Mouse (Mus musculus) forebrain, embryonic 13.5 days (tissue): Measurements from ENCODE around the gene Scgb1c1. TPM values are rescaled to one million over a fixed set of nuclear protein-coding genes. Genes with fewer than 3 reads are reported as not detected.

Experiments
- ATAC-seq: fragments of 200-750 bp; cut with Nextera tagmentation; 2 replicates; pipeline ENCODE4 v1.8.0; 2017
- H3K27ac ChIP-seq: fragments of 300-500 bp; sonication (generic); 2 replicates; pipeline ENCODE4 v1.5.1; 2015; ENCODE audit warnings: inconsistent platforms, mild to moderate bottlenecking, moderate library complexity
- H3K27me3 ChIP-seq: fragments of 300-500 bp; sonication (generic); 2 replicates; pipeline ENCODE4 v1.6.1; 2015; ENCODE audit warnings: mild to moderate bottlenecking, inconsistent platforms
- H3K36me3 ChIP-seq: fragments of 300-500 bp; sonication (generic); 2 replicates; pipeline ENCODE4 v1.6.1; 2015; ENCODE audit warnings: mild to moderate bottlenecking, inconsistent platforms; ENCODE audit not compliant: poor library complexity, severe bottlenecking
- H3K4me1 ChIP-seq: fragments of 300-500 bp; sonication (generic); 2 replicates; pipeline ENCODE4 v1.6.1; 2015; ENCODE audit warnings: inconsistent platforms
- H3K4me2 ChIP-seq: fragments of 300-500 bp; sonication (generic); 2 replicates; pipeline ENCODE4 v1.6.1; 2015; ENCODE audit warnings: inconsistent platforms, mild to moderate bottlenecking, moderate library complexity
- H3K4me3 ChIP-seq: fragments of 300-500 bp; sonication (generic); 2 replicates; pipeline ENCODE4 v1.5.1; 2015; ENCODE audit warnings: mild to moderate bottlenecking, inconsistent platforms
- H3K9ac ChIP-seq: fragments of 300-500 bp; sonication (generic); 2 replicates; pipeline ENCODE4 v1.6.1; 2015; ENCODE audit warnings: mild to moderate bottlenecking, inconsistent platforms
- H3K9me3 ChIP-seq: fragments of 300-500 bp; sonication (generic); replicated peaks from 2 replicates; pipeline ENCODE4 v1.6.1; 2016; ENCODE audit warnings: inconsistent platforms
- WGBS: fragments of 180-500 bp; shearing (Covaris S2); methylation state at CpG from one replicate; pipeline ENCODE4 v1.1.7; 2015; 5-methylcytosine and 5-hydroxymethylcytosine counted together
- polyA plus RNA-seq: library from polyadenylated mRNA; unstranded; fragments of >200 nt; fragmentation: Nextera tagmentation; extraction: Ambion mirVana; gene quantifications from 2 replicates; pipeline ENCODE4 v1.2.1, GENCODE M21; 2015

Scgb1c1 gene
- polyA plus RNA-seq = not detected in 2 replicates

GRCm38 (mm10) chr7:140844905-140845665, at the start of gene Scgb1c1:
Gene Scgb1c1, plus strand, starts transcription at chr7:140845547.
- Histone ChIP-seq H3K9me3 (no peaks in the 10 kb centered on the region), H3K36me3 (no peaks in the 10 kb centered on the region), H3K27ac (no peak within 1 kb of the TSS), H3K4me2 (no peak within 1 kb of the TSS), H3K9ac (no peak within 1 kb of the TSS), H3K27me3 (peaks cover 41% of the 10 kb centered on the region), H3K4me3 (no peak within 1 kb of the TSS), H3K4me1 (peaks cover 4% of the 10 kb centered on the region; the same call in 1 of the 2 replicates)
- WGBS = 26% methylated on average over 14 of the region's 14 CpGs
- peak; percentile 91 for ATAC-seq

- ATAC-seq = no peak
- no peaks in the 10 kb centered on the region for H3K36me3 ChIP-seq
- WGBS = 85% methylated on average over 3 of the region's 3 CpGs
Measured at GRCm38 (mm10) chr7:140797619-140798018, 47.7 kb upstream of the Scgb1c1 start.

GRCm38 (mm10) chr7:140798212-140798611, 47.1 kb upstream of the Scgb1c1 start:
- Histone ChIP-seq H3K36me3 (no peaks in the 10 kb centered on the region), H3K9me3 (no peaks in the 10 kb centered on the region), H3K4me2 (no peak overlapping the region), H3K4me1 (no peaks in the 10 kb centered on the region), H3K27ac (no peak overlapping the region), H3K27me3 (no peaks in the 10 kb centered on the region), H3K4me3 (no peak overlapping the region), H3K9ac (no peak overlapping the region)
- ATAC-seq = no peak
- WGBS = 72% methylated on average over 2 of the region's 2 CpGs

More at GRCm38 (mm10) chr7:140797619-140798018, 47.7 kb upstream of the Scgb1c1 start:
- H3K27me3 ChIP-seq = no peaks in the 10 kb centered on the region
- H3K4me1 ChIP-seq = no peaks in the 10 kb centered on the region
- H3K4me3 ChIP-seq = no peak overlapping the region
- no peak overlapping the region for H3K4me2 ChIP-seq
- H3K9ac ChIP-seq = no peak overlapping the region
- H3K27ac ChIP-seq = no peak overlapping the region
- no peaks in the 10 kb centered on the region for H3K9me3 ChIP-seq

GRCm38 (mm10) chr7:140802629-140803028, 42.7 kb upstream of the Scgb1c1 start:
- Histone ChIP-seq H3K27me3 (no peaks in the 10 kb centered on the region), H3K4me2 (no peak overlapping the region), H3K4me3 (no peak overlapping the region), H3K9ac (no peak overlapping the region), H3K4me1 (no peaks in the 10 kb centered on the region), H3K9me3 (no peaks in the 10 kb centered on the region), H3K27ac (no peak overlapping the region), H3K36me3 (no peaks in the 10 kb centered on the region)
- WGBS = 81% methylated on average over 6 of the region's 6 CpGs
- ATAC-seq = no peak

GRCm38 (mm10) chr7:140805704-140806103, 39.6 kb upstream of the Scgb1c1 start:
- Histone ChIP-seq H3K4me1 (no peaks in the 10 kb centered on the region), H3K4me2 (no peak overlapping the region), H3K9me3 (no peaks in the 10 kb centered on the region), H3K36me3 (peaks cover 6% of the 10 kb centered on the region), H3K27me3 (no peaks in the 10 kb centered on the region), H3K27ac (no peak overlapping the region), H3K4me3 (no peak overlapping the region), H3K9ac (no peak overlapping the region)
- ATAC-seq = no peak
- WGBS = 10% methylated on average over 1 of the region's 1 CpGs

GRCm38 (mm10) chr7:140810496-140810895, 34.9 kb upstream of the Scgb1c1 start:
- Histone ChIP-seq H3K4me2 (no peak overlapping the region), H3K36me3 (peaks cover 29% of the 10 kb centered on the region), H3K9ac (no peak overlapping the region), H3K9me3 (no peaks in the 10 kb centered on the region), H3K4me3 (no peak overlapping the region), H3K27ac (no peak overlapping the region), H3K27me3 (no peaks in the 10 kb centered on the region), H3K4me1 (no peaks in the 10 kb centered on the region)
- 94% methylated on average over 6 of the region's 6 CpGs for WGBS
- ATAC-seq = no peak

- H3K36me3 ChIP-seq = peaks cover 29% of the 10 kb centered on the region
- no peak overlapping the region for H3K4me3 ChIP-seq
- WGBS = 87% methylated on average over 13 of the region's 13 CpGs
- no peak overlapping the region for H3K27ac ChIP-seq
- H3K9ac ChIP-seq = no peak overlapping the region
- no peaks in the 10 kb centered on the region for H3K4me1 ChIP-seq
- no peak for ATAC-seq
- H3K27me3 ChIP-seq = no peaks in the 10 kb centered on the region
- no peak overlapping the region for H3K4me2 ChIP-seq
- no peaks in the 10 kb centered on the region for H3K9me3 ChIP-seq
Measured at GRCm38 (mm10) chr7:140811714-140812113, 33.6 kb upstream of the Scgb1c1 start.

GRCm38 (mm10) chr7:140812850-140813249, 32.5 kb upstream of the Scgb1c1 start:
- 93% methylated on average over 12 of the region's 12 CpGs for WGBS
- H3K27ac ChIP-seq = no peak overlapping the region
- no peak for ATAC-seq

GRCm38 (mm10) chr7:140820173-140820572, 25.2 kb upstream of the Scgb1c1 start:
- no peak overlapping the region for H3K4me3 ChIP-seq
- H3K36me3 ChIP-seq = no peaks in the 10 kb centered on the region
- no peaks in the 10 kb centered on the region for H3K27me3 ChIP-seq
- no peak overlapping the region for H3K9ac ChIP-seq
- no peak overlapping the region for H3K4me2 ChIP-seq
- WGBS = 72% methylated on average over 4 of the region's 4 CpGs
- H3K27ac ChIP-seq = no peak overlapping the region
- H3K4me1 ChIP-seq = peaks cover 10% of the 10 kb centered on the region; the same call in 1 of the 2 replicates
- no peaks in the 10 kb centered on the region for H3K9me3 ChIP-seq
- ATAC-seq = no peak

More at GRCm38 (mm10) chr7:140812850-140813249, 32.5 kb upstream of the Scgb1c1 start:
- Histone ChIP-seq H3K4me2 (no peak overlapping the region), H3K36me3 (peaks cover 29% of the 10 kb centered on the region), H3K27me3 (no peaks in the 10 kb centered on the region), H3K4me3 (no peak overlapping the region), H3K9me3 (no peaks in the 10 kb centered on the region), H3K4me1 (no peaks in the 10 kb centered on the region), H3K9ac (no peak overlapping the region)

- Histone ChIP-seq H3K27ac (no peak overlapping the region; the same call in 1 of the 2 replicates), H3K9me3 (no peaks in the 10 kb centered on the region), H3K4me1 (peaks cover 10% of the 10 kb centered on the region; the same call in 1 of the 2 replicates), H3K4me3 (peak overlapping the region; percentile 51), H3K9ac (peak overlapping the region; percentile 69; the same call in 1 of the 2 replicates), H3K36me3 (no peaks in the 10 kb centered on the region), H3K27me3 (0 out of 2 replicates have a peak, but pooled peaks cover under 1% of the 10 kb centered on the region), H3K4me2 (peak overlapping the region; percentile 72)
- 31% methylated on average over 5 of the region's 5 CpGs for WGBS
- ATAC-seq = peak; percentile 62
Measured at GRCm38 (mm10) chr7:140821305-140821652, 24.1 kb upstream of the Scgb1c1 start.

- peak within 1 kb of the TSS; percentile 51 for H3K4me3 ChIP-seq
- 0 out of 2 replicates have a peak, but pooled peaks cover 4% of the 10 kb centered on the region for H3K27me3 ChIP-seq
- peak within 1 kb of the TSS; percentile 68 for H3K27ac ChIP-seq
- no peaks in the 10 kb centered on the region for H3K36me3 ChIP-seq
- under 1% methylated on average over 21 of the region's 21 CpGs for WGBS
- H3K9ac ChIP-seq = peak within 1 kb of the TSS; percentile 69
- no peaks in the 10 kb centered on the region for H3K9me3 ChIP-seq
- peak; percentile 90 for ATAC-seq
- peak within 1 kb of the TSS; percentile 72 for H3K4me2 ChIP-seq
- peaks cover 10% of the 10 kb centered on the region; the same call in 1 of the 2 replicates for H3K4me1 ChIP-seq
Measured at GRCm38 (mm10) chr7:140821653-140822329, 23.6 kb upstream of the Scgb1c1 start, which contains the start of gene Zfp941. Gene Zfp941, minus strand, starts transcription at chr7:140822178.

- no peak overlapping the region for H3K9ac ChIP-seq
- no peaks in the 10 kb centered on the region for H3K36me3 ChIP-seq
- 91% methylated on average over 4 of the region's 4 CpGs for WGBS
- H3K9me3 ChIP-seq = no peaks in the 10 kb centered on the region
- no peak overlapping the region for H3K27ac ChIP-seq
- peaks cover 10% of the 10 kb centered on the region; the same call in 1 of the 2 replicates for H3K4me1 ChIP-seq
- H3K4me3 ChIP-seq = no peak overlapping the region
- 0 out of 2 replicates have a peak, but pooled peaks cover 6% of the 10 kb centered on the region for H3K27me3 ChIP-seq
- H3K4me2 ChIP-seq = no peak overlapping the region
- ATAC-seq = no peak
Measured at GRCm38 (mm10) chr7:140822731-140823130, 22.6 kb upstream of the Scgb1c1 start.
